Mouse (Mus musculus): ENCODE data around the gene Bcl2l2.

The Bcl2l2 gene

DNA sequence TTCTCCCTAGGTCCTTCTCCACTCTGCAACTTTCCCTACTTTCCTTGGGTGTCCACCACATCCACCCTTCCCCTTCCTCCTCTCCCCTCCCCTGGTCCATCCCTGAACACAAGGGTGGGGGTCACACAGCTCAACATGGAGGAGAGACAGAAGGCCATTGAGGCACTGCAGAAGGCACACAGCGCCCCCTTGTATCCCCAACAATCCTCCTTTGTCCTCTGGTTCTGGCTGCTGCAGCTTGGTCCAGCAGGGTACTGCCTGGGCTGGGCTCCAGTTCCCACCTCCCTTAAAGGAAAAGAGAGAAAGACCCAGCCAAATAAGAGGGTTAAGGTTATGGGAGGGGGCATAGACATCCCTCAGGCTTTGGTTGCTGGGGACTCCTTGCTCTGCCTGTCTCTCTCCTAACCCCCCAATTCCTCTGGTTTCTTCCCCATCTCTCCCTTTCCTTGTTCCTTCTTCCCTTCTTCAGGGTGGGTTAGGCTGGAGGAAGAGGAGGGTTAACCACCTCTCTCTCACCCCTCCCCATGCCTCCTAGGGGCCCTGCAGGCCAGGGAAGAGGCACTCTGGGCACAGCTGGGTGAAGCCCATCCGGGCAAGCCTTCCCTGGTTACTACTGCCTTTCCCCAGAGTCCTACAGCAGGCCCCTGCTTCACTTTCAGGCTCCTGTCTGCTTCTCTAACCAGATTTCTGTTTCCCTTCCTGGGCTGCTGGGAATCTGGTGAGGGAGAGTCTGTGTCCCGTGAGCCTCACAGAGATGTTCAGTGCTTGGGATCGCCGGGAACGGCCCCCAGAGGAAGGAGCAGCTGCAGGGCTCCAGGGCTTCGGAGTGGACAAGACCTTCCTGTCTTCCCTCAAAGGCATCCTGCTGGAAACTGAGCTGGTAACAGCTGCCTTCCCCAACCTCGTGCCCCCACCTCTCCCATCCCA lies 53.0 kb downstream of the Bcl2l2 start, which contains the start of gene Cmtm5:
Gene Cmtm5 (plus strand): TSS at position 358 of the 927 bp plus-strand sequence.
- no peak for DNase-seq (ENCODE audit: extremely low read depth, insufficient read length, low spot score)

DNA sequence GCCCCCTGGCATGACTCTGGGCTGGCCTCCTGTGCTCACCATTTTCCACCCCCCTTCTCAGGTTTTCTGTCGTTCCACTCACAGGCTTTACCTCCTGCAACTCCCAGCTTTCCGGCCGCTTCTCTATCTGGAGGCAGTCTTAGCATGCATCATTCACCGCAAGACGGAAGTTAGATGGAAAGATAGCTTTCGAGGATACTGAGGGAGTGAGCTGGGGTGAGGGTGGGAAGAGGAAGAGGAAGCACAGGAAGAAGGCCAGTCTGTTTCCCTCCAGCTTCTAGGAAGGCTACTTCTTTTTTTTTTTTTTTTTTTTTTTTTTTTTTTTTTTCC lies 53.6 kb downstream of the Bcl2l2 start:
- no peak for DNase-seq (ENCODE audit: extremely low read depth, insufficient read length, low spot score)

DNA sequence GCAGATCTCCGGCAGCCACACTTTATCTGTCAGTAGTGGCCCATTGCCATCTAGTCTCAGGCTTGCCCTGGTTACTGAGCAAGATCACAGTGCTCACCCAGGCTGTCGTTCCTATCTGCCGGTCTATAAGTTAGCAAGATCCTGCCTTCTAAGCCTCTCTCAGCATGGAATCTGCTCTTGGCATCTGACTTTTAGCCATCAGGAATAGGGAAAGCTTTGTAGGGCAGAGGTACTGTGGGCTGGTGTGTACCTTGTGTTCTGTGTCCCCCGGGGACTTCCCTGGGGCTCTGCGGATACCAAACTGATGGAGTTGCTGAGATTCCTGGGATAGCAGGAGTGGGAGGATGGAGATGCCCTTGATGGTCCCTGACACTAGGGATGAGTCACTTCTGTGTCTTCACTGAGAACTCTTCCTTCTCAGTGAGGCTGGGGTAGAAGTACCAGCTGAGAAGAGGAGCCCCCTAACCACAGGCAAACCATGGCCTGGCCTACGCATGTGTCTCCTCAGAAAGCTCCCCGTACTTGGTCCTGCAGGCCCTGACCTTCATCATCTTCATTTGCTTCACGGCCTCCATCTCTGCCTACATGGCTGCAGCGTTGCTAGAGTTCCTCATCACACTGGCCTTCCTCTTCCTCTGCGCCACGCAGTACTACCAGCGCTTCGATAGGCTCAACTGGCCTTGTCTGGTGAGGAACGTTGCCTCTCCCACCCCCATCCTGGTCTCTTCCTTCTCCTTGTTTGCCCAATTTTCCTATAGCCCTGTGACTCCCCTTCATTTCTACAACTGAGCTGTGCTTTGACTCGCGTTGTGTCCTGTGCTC lies 54.4 kb downstream of the Bcl2l2 start:
- no peak for DNase-seq (ENCODE audit: extremely low read depth, insufficient read length, low spot score)

Data from 3134 (cell line).